Mouse (Mus musculus) layer of hippocampus, adult 2 months (tissue): ENCODE measurements around the gene Serp2. TPM values are rescaled to one million over a fixed set of nuclear protein-coding genes. Genes with fewer than 3 reads are reported as not detected.

Source experiments
- DNase-seq, 2 experiments: peaks; one replicate each; pipeline ENCODE4 v3.0.0; 2022; ENCODE audit warnings: low spot score in 2 of 2
- H3K27ac ChIP-seq: fragments of 200-600 bp; 2 replicates; pipeline ENCODE4 v1.8.1; 2022
- H3K4me3 ChIP-seq: fragments of 200-600 bp; 2 replicates; pipeline ENCODE4 v1.8.1; 2022; ENCODE audit warnings: mild to moderate bottlenecking
- CTCF ChIP-seq: fragments of 200-600 bp; conservative IDR thresholded peaks from 2 replicates; pipeline ENCODE4 v1.8.1; 2022; ENCODE audit warnings: antibody characterized with exemption, mild to moderate bottlenecking, moderate library complexity
- total RNA-seq, 2 experiments: library from RNA; stranded (reverse); gene quantifications; 2 replicates each; pipeline ENCODE4 v1.2.3; 2021

Serp2 gene
- total RNA-seq, 2 experiments from 2014 or later, result 142 to 158 TPM

DNA sequence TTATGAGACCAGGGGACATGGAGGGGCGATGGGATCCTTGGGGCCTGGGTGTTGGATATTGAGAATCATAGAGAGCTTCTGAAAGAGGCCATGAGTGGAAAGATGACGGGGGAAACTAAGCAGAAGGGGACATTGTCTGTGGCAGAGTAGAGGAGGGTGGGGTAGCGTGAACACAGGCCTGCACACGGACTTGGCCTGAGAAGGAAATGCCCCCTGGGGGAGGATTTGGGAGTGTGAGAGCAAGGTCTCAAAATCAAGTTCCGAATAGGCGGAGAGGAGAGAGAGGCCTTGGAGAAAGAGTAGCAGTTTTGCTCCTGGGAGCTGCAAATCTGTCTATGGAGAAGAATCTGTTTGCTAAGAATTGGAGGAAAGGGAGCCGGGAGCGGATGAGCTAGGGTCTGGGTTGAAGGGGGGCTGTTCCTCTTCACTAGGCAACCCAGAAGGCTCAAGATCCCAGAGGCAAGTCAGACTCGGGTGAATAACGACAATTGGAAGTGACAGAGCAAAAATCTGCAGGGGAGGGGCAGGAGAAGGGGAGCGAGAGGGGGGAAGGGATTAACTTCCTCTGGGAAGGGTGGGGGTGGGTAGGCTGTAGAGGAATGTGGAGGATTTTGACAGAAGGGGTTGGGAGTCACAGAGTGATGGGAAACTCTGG, 43.2 kb downstream of the Serp2 start:
- Histone ChIP-seq H3K27ac (peak overlapping the region; percentile 48; the same call in 1 of the 2 replicates), H3K4me3 (no peak overlapping the region)
- TF ChIP-seq CTCF, result no peak
- DNase-seq, result no peak

DNA sequence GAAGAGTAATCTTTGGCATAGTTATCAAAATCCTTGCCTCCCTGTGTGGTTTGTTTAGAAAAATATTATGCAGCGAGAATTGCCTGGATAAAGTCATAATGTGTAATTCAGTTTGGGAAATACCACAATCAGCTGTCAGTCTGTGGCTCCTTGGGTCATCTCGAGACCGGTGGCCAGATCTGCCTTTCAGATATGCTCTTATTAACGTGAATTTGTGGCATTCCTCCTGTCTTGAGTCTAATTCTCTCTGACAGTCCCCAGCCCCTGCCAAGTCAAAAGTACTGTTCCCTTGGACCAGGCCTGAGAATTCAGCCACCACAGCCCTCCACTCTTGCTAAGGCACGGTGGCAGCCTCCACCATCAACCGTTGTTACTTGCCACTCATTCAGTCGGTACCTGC, 44.7 kb downstream of the Serp2 start:
- no peak for DNase-seq
- no peak overlapping the region for H3K27ac ChIP-seq
- no peak overlapping the region for H3K4me3 ChIP-seq
- TF ChIP-seq CTCF, result no peak

DNA sequence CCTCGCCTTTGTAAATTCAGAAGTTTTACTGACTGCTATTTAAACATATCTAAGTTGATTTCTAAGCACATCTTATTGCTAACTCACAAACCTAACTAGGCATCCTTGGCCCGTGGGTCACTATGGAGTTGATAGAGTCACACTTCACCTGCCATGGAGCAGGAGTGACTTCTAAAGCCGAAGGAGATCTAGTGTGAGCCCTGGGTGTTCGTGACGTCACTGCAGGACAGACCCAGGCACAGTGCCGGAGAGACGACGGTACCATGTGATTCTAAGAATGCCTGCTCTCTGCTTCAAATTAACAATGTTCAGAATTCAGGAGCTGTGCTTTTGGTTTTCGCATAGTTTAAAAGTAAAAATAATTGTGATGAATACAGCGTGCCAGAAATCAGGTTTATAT, 48.0 kb downstream of the Serp2 start:
- no peak for TF ChIP-seq CTCF
- Histone ChIP-seq H3K4me3 (no peak overlapping the region), H3K27ac (peak overlapping the region; percentile 99)
- DNase-seq, result no peak

DNA sequence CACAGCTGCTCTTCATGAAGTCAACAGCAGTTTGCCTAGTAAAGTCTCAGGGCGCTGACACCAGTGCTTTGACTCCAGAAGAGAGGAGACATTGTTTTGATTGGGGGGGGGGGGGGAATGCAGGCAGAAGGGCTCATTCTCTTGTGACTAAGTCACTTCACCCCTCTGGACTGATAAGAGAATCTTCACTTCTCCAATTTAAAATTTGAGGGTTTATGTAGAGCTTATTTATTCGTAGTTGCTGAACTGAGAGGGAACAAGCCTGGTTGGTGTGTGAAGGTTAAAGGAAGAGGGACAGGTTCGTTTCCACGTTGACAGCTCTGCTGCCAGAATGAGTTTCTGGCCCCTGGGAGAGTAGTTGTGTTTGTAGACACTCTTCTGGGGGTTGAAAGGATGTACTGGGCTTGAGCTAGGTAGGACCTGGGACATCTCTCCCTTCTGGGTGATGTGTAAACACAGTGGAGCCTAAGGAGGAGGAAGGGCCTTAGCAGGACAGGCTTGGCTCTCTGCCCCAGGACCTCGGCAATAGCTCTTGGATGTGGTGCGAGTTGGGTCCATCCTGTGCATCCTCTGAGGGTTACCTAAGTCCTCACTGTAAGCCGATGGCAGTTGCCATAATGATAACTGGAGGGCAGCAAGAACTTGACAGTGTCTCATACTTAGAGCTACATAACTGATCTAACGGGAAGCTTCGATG, 48.7 kb downstream of the Serp2 start:
- TF ChIP-seq CTCF, result no peak

DNA sequence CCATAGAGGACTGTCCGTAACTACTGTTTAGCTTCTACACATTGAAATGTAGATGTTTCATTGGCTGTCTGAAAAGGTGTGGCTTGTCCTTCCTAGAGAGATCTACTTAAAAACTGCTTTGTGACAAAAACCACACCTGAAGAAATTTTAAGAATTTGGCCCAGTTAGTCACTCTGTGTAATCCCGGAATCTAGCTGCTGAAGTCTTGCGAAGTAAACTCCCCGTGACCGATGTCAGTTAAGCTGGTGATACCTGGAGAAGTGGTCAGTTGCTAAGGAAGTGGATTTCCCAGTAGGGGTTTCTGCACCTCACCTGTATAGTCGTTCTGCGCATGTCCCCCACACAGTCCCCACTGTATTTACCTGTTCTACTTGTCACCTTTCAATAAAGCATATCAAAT, 49.3 kb downstream of the Serp2 start:
- H3K4me3 ChIP-seq, result peak overlapping the region; percentile 89
- no peak for DNase-seq
- H3K27ac ChIP-seq, result peak overlapping the region; percentile 99
- no peak for TF ChIP-seq CTCF

More for the DNA sequence above, 48.7 kb downstream of the Serp2 start:
- H3K27ac ChIP-seq, result peak overlapping the region; percentile 99; the same call in 1 of the 2 replicates
- DNase-seq, result no peak
- peak overlapping the region; percentile 89; the same call in 1 of the 2 replicates for H3K4me3 ChIP-seq

DNA sequence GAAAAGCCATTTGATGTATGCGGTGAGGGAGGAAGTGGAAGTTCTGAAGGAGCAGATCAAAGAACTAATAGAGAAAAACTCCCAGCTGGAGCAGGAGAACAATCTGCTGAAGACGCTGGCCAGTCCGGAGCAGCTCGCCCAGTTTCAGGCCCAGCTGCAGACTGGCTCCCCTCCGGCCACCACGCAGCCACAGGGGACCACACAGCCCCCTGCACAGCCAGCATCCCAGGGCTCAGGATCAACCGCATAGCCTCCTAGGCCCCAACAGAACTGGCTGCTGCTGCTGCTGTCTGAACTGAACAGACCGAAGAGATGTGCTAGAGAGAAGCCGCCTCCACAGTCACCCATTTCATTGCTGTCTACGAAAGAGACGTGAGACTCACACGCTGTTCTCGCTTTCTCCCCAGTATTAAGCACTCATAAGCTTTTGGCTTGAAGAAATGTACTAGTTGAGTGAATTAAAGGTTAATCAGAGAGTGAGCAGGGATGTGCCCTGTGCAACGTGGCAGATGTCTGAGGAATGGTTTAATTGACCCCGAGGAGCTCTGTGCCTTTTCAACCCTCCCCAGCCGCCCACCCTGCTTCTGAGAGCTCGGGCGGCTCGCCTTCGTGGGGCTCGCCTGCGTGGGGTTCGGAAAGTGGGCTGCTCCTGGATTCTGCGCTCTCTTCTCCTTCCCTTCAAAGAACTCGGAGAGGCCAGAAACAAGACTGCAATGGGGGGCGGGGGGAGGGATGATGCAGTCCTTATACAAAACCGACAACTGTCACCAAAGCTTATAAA, 50.1 kb downstream of the Serp2 start:
- Histone ChIP-seq H3K27ac (peak overlapping the region; percentile 99), H3K4me3 (peak overlapping the region; percentile 89)
- DNase-seq, result peak in 1 of 2 experiments; percentile 33
- no peak for TF ChIP-seq CTCF

DNA sequence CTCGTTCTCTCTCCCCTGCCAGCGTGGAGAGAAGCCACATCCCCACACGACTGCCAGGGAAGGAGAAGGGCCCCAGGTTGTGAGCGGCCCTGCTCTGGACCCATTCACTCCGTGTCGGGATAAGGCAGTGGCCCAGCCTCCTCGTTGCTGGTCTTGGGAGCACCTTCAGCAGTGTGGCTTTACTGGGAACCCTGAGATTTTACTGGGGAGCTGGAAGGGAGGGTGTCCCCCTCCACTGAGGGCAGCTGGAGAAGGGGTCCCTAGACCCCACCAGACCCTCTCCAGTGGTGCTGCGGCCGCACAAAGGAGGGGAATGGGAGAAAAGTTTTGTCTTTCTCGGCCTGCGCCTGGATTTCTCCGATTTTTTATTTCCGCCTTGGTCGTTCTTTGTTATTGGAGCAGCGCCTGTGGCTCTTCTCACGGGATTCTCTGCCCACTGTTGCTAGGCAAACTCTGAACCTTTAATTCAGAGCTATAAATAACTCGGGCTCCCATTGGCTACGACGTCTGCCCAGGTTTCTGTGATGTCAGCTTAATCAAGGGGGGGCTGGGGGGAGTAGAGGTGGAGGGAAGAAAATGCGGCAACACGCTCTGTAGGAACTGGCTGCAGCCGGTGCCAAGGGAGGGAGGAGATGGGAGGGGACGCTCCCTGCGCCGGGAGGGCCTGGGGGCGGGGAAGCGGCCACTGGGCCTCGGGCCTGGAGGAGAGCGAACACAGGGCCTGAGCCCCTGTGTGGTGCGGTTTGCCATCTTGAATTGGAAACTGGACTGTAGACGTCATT, 51.1 kb downstream of the Serp2 start:
- DNase-seq, result peak; percentile 74 to 84
- peak overlapping the region; percentile 99 for H3K27ac ChIP-seq
- H3K4me3 ChIP-seq, result peak overlapping the region; percentile 89
- TF ChIP-seq CTCF, result no peak

DNA sequence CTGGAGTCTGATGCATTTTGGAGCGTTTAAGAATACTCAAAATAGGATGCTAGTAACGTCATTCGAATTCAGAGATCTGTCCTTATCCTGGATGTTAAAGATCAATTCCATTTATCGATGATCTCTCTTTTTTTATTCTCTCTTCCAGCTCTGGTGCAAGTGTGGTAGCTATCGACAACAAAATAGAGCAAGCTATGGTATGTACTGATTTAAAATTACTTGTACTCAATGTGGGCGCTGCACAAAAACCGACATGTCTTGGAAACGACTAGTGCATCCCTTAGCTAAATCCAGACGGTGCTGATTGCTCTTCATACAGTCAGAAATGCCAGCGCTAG, 51.6 kb downstream of the Serp2 start:
- Histone ChIP-seq H3K4me3 (peak overlapping the region; percentile 89), H3K27ac (peak overlapping the region; percentile 99)
- no peak for TF ChIP-seq CTCF
- no peak for DNase-seq

DNA sequence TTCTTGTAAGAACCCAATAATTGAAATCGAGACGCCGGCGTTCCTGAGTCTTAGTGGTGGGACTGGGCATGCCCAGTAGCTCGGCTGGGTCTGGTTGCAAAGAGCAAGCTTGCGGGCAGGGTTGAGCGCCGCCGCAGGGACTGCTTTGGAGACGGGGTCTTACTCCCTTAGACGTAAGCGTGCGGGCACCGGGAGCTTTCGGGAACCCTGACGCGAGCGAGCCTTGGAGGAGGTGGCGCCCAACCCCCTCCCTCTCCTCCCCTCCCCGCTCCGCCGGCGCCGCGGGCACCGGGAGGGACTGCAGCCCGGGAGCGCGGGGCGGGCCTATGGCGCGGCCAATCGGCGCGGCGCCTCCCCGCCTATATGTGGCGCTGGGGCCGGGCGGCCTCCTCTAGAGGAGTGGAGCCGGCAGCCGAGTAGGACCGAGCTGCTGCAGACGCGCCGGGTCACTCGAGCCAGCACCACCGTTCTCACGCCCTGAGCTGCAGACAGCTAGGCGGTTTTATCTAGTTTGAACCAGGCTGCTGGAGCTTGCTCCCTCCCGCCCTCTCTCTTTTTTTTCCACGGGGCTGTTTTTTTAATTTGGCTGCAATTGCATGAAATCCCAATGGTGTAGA, 52.5 kb downstream of the Serp2 start:
- DNase-seq, result peak; percentile 93 to 94
- TF ChIP-seq CTCF, result peak; percentile 73
- Histone ChIP-seq H3K4me3 (peak overlapping the region; percentile 89), H3K27ac (peak overlapping the region; percentile 99)

DNA sequence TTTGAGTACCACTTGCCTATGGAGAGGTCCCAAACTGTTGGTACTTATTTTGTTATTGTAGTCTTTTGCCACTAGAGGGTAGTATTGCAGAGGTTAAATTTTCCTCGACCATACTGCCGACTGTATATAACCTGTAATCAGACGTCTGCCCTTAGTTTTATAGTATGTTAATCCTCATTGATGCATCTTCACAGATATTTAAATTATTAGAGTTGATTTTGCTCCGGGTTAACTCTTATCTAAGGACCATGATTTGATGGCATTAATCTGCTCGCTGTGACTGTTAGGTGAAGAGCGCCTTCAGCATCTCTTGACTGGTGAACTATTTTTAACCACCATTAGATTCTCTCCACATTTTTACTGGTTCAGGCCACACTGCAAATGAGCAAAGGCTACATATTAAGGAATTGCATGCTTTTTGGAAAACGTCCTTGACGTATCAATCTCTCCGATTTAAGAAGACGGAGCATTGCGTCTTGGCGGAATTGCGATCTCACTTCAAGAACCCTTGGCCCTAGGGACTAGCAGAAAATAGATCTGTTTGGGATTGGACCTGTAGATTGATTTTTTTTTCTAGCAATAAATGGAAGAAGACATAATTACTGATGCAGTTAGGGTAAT, 53.3 kb downstream of the Serp2 start:
- DNase-seq, result no peak
- Histone ChIP-seq H3K4me3 (peak overlapping the region; percentile 89), H3K27ac (peak overlapping the region; percentile 99)
- peak; percentile 87 for TF ChIP-seq CTCF

DNA sequence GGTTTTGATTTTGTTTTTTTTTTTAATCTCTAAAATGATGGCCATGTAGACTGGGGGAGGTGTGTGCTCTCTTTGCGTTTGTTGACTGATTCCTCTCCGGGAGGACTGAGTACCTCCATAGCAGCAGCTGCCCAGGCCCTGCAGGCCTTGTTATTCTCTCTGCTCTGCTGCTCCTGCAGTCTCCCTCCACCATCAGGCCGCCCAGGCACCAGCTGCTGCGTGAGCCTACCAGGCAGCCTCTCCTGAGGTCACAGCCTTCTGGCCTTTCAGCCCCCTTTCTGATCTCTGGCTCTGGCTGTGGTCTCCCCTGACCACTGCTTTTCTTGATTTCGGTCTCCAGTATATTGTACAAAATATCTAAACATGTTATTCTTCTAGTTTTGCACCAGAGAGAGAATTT, 56.7 kb downstream of the Serp2 start:
- H3K4me3 ChIP-seq, result no peak overlapping the region
- no peak for TF ChIP-seq CTCF
- H3K27ac ChIP-seq, result peak overlapping the region; percentile 78
- no peak for DNase-seq

DNA sequence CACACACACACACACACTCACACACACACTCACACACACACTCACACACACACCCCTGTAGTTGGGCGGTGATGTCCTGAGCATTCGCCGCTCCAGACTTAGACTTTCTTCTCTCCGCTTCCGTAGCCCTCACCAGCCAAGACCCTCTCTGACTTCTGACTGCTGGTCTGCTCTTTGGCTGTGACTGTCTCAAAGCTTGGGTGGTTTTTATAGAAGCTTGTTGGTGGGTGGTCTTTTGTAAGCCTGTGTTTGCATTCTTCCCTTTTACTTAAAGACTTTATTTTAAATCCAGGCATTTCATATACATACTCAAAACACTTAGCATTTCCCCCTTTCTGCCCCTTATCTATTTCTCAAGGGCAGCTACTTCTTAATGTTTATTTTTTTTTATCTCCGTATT, 57.2 kb downstream of the Serp2 start:
- DNase-seq, result no peak
- TF ChIP-seq CTCF, result no peak

More for the DNA sequence above, 57.2 kb downstream of the Serp2 start:
- peak overlapping the region; percentile 78 for H3K27ac ChIP-seq
- no peak overlapping the region for H3K4me3 ChIP-seq
